Mouse (Mus musculus) CH12.LX (cell line): ENCODE data around the gene Zdhhc4. TPM values are rescaled to one million over a fixed set of nuclear protein-coding genes. Genes with fewer than 3 reads are reported as not detected.

Source experiments
- DNase-seq: peaks from one replicate; pipeline ENCODE4 v3.0.0-alpha.2; 2013; ENCODE audit errors: extremely low read depth
- H3K27ac ChIP-seq: 2 replicates; pipeline ENCODE4 v1.5.1; 2012; ENCODE audit warnings: low read depth, mild to moderate bottlenecking, control low read depth, moderate library complexity; ENCODE audit not compliant: insufficient read depth
- H3K27me3 ChIP-seq: replicated peaks from 2 replicates; pipeline ENCODE3; 2012; ENCODE audit warnings: inconsistent platforms
- H3K36me3 ChIP-seq, 2 experiments: replicated peaks in 1 of 2; 2 replicates each; pipeline versions ENCODE3 to v1.6.1; 2012; ENCODE audit warnings: inconsistent platforms in 1 of 2, low read length in 1 of 2, mild to moderate bottlenecking in 1 of 2, mixed read lengths in 1 of 2, moderate library complexity in 1 of 2; ENCODE audit not compliant: control insufficient read depth in 1 of 2, insufficient read depth in 1 of 2
- H3K4me1 ChIP-seq, 2 experiments: 2 replicates each; pipeline ENCODE4 v1.6.1; 2012; ENCODE audit warnings: inconsistent platforms in 1 of 2, moderate library complexity in 1 of 2; ENCODE audit not compliant: insufficient read depth in 2 of 2, control insufficient read depth in 1 of 2
- H3K4me2 ChIP-seq: 2 replicates; pipeline ENCODE4 v1.6.1; 2012; ENCODE audit warnings: low read depth, mild to moderate bottlenecking, control low read depth; ENCODE audit not compliant: poor library complexity, insufficient read depth, severe bottlenecking
- H3K4me3 ChIP-seq, 3 experiments: fragments of 150-350 bp in 1 of 3; sonication (generic) in 1 of 3; replicated peaks in 1 of 3; 2 replicates each; pipeline versions ENCODE3 to v1.5.1; 2011 to 2012; ENCODE audit warnings: low read depth in 2 of 3, low read length in 2 of 3, mild to moderate bottlenecking in 2 of 3, moderate library complexity in 2 of 3, control low read depth in 1 of 3, improper control_type of control experiment in 1 of 3, inconsistent platforms in 1 of 3, mixed read lengths in 1 of 3; ENCODE audit not compliant: poor library complexity in 1 of 3
- H3K79me2 ChIP-seq: replicated peaks from 2 replicates; pipeline ENCODE4 v1.6.1; 2012; ENCODE audit warnings: mild to moderate bottlenecking, moderate library complexity; ENCODE audit not compliant: control insufficient read depth, poor library complexity, insufficient read depth, severe bottlenecking; ENCODE audit errors: extremely low read depth
- H3K9ac ChIP-seq: 2 replicates; pipeline ENCODE4 v1.6.1; 2012; ENCODE audit warnings: low read depth, mild to moderate bottlenecking, control low read depth, moderate library complexity; ENCODE audit not compliant: insufficient read depth
- H3K9me3 ChIP-seq: replicated peaks from 2 replicates; pipeline ENCODE3; 2012; ENCODE audit warnings: low read length, inconsistent platforms, mixed read lengths
- BHLHE40 ChIP-seq: IDR thresholded peaks from 2 replicates; pipeline ENCODE4 v1.6.1; 2011; ENCODE audit warnings: mild to moderate bottlenecking, low read depth, low read length, improper control_type of control experiment
- CHD2 ChIP-seq: IDR thresholded peaks from 2 replicates; pipeline ENCODE4 v1.6.1; 2011; ENCODE audit warnings: low read length, improper control_type of control experiment
- CTCF ChIP-seq, 2 experiments: IDR thresholded peaks in 1 of 2; conservative IDR thresholded peaks in 1 of 2; 2 replicates each; pipeline ENCODE4 v1.5.1; 2011 to 2012; ENCODE audit warnings: low read depth in 2 of 2, low read length in 2 of 2, improper control_type of control experiment in 1 of 2, inconsistent platforms in 1 of 2, mild to moderate bottlenecking in 1 of 2, moderate library complexity in 1 of 2
- EP300 ChIP-seq: IDR thresholded peaks from 2 replicates; pipeline ENCODE4 v1.6.1; 2011; ENCODE audit warnings: low read length, improper control_type of control experiment
- GABPA ChIP-seq: IDR thresholded peaks from 2 replicates; pipeline ENCODE4 v1.6.1; 2012; ENCODE audit warnings: low read depth, low read length, improper control_type of control experiment, inconsistent platforms; ENCODE audit not compliant: insufficient replicate concordance
- HCFC1 ChIP-seq: IDR thresholded peaks from 2 replicates; pipeline ENCODE4 v1.6.1; 2012; ENCODE audit warnings: low read depth, mild to moderate bottlenecking, inconsistent platforms, low read length, improper control_type of control experiment
- IRF4 ChIP-seq: IDR thresholded peaks from 2 replicates; pipeline ENCODE4 v1.6.1; 2014; ENCODE audit warnings: low read depth, mild to moderate bottlenecking, inconsistent platforms, low read length, improper control_type of control experiment
- JUN ChIP-seq: IDR thresholded peaks from 2 replicates; pipeline ENCODE4 v1.6.1; 2011; ENCODE audit warnings: low read depth, mild to moderate bottlenecking, low read length, improper control_type of control experiment, moderate library complexity; ENCODE audit not compliant: insufficient read depth
- JUND ChIP-seq: conservative IDR thresholded peaks from 2 replicates; pipeline ENCODE4 v1.6.1; 2011; ENCODE audit warnings: low read depth, low read length, improper control_type of control experiment
- KAT2A ChIP-seq: IDR thresholded peaks from 2 replicates; pipeline ENCODE4 v1.6.1; 2012; ENCODE audit warnings: low read length, improper control_type of control experiment, inconsistent platforms; ENCODE audit not compliant: insufficient replicate concordance
- MAFK ChIP-seq: IDR thresholded peaks from 2 replicates; pipeline ENCODE4 v1.6.1; 2011; ENCODE audit warnings: low read length, improper control_type of control experiment; ENCODE audit not compliant: insufficient replicate concordance
- MAX ChIP-seq: IDR thresholded peaks from 2 replicates; pipeline ENCODE4 v1.6.1; 2011; ENCODE audit warnings: low read length, improper control_type of control experiment
- MAZ ChIP-seq: IDR thresholded peaks from 2 replicates; pipeline ENCODE4 v1.6.1; 2012; ENCODE audit warnings: low read depth, mild to moderate bottlenecking, inconsistent platforms, low read length, improper control_type of control experiment, moderate library complexity
- MEF2A ChIP-seq: IDR thresholded peaks from 2 replicates; pipeline ENCODE4 v1.6.1; 2014; ENCODE audit warnings: low read depth, mild to moderate bottlenecking, inconsistent platforms, low read length, improper control_type of control experiment, borderline replicate concordance
- MXI1 ChIP-seq: IDR thresholded peaks from 2 replicates; pipeline ENCODE4 v1.6.1; 2011; ENCODE audit warnings: mild to moderate bottlenecking, low read depth, low read length, improper control_type of control experiment
- MYC ChIP-seq: IDR thresholded peaks from 2 replicates; pipeline ENCODE4 v1.6.1; 2011; ENCODE audit warnings: low read depth, mild to moderate bottlenecking, improper control_type of control experiment, low read length
- NELFE ChIP-seq: IDR thresholded peaks from 2 replicates; pipeline ENCODE4 v1.6.1; 2011; ENCODE audit warnings: low read depth, low read length, improper control_type of control experiment
- PAX5 ChIP-seq: IDR thresholded peaks from 2 replicates; pipeline ENCODE4 v1.6.1; 2012; ENCODE audit warnings: low read length, inconsistent platforms, mixed read lengths
- POLR2AphosphoS2 ChIP-seq: IDR thresholded peaks from 2 replicates; pipeline ENCODE4 v1.6.1; 2011; ENCODE audit warnings: low read depth, low read length, improper control_type of control experiment
- TBP ChIP-seq: conservative IDR thresholded peaks from 2 replicates; pipeline ENCODE4 v1.6.1; 2011; ENCODE audit warnings: low read depth, low read length, improper control_type of control experiment
- TCF12 ChIP-seq: IDR thresholded peaks from 2 replicates; pipeline ENCODE4 v1.6.1; 2014; ENCODE audit warnings: low read depth, mild to moderate bottlenecking, inconsistent platforms, low read length, improper control_type of control experiment
- USF1 ChIP-seq: IDR thresholded peaks from 2 replicates; pipeline ENCODE4 v1.6.1; 2014; ENCODE audit warnings: low read depth, mild to moderate bottlenecking, inconsistent platforms, low read length, improper control_type of control experiment
- USF2 ChIP-seq: conservative IDR thresholded peaks from 2 replicates; pipeline ENCODE4 v1.6.1; 2011; ENCODE audit warnings: low read depth, low read length, improper control_type of control experiment
- ZC3H11A ChIP-seq: IDR thresholded peaks from 2 replicates; pipeline ENCODE4 v1.6.1; 2012; ENCODE audit warnings: low read depth, mild to moderate bottlenecking, inconsistent platforms, low read length, improper control_type of control experiment
- ZMIZ1 ChIP-seq: IDR thresholded peaks from 2 replicates; pipeline ENCODE4 v1.6.1; 2012; ENCODE audit warnings: low read depth, mild to moderate bottlenecking, inconsistent platforms, low read length, improper control_type of control experiment
- dilution Hi-C: fragments of 300-500 bp; cut with MboI; formaldehyde crosslinking; loops from 2 replicates; pipeline ENCODE4 v1.14.3; 2020; ENCODE audit warnings: low sequenced_read_pairs; ENCODE audit not compliant: extremely low pct_unique_long_range_greater_than_20kb, extremely low pct_ligation_motif_present
- in situ Hi-C: fragments of 300-500 bp; cut with MboI; formaldehyde crosslinking; loops from 3 replicates; pipeline ENCODE4 v1.14.3; 2019; ENCODE audit warnings: low sequenced_read_pairs, low pct_ligation_motif_present, low pct_unique_long_range_greater_than_20kb, mixed read lengths
- polyA plus RNA-seq: library from polyadenylated mRNA; unstranded; fragments of >175 nt; gene quantifications from 2 replicates; pipeline ENCODE4 v1.2.1, GENCODE M21; 2012; ENCODE audit warnings: low read depth; ENCODE audit not compliant: insufficient read length
- total RNA-seq, 2 experiments: library from RNA; depleted of rRNA; stranded (reverse); fragments of 300-350 nt in 1 of 2; fragments of >200 nt in 1 of 2; gene quantifications; 2 replicates each; pipeline ENCODE4 v1.2.3; 2012 to 2014

The Zdhhc4 gene
- total and polyA plus RNA-seq, 3 experiments = 16.3 to 51.5 (median 19.9) TPM

- Histone ChIP-seq H3K79me2 (no peaks in the 10 kb centered on the region), H3K27ac (no peak overlapping the region), H3K4me3 (no peak overlapping the region), H3K9me3 (peaks cover 16% of the 10 kb centered on the region), H3K27me3 (peaks cover 39% of the 10 kb centered on the region), H3K9ac (no peak overlapping the region), H3K4me2 (no peak overlapping the region), H3K36me3 (no peaks in the 10 kb centered on the region), H3K4me1 (peaks cover 0 to 6% of the 10 kb centered on the region in 2 experiments; a peak in 2 of 4 replicates)
- in situ Hi-C loops = no loop called here
- TF ChIP-seq EP300 = no peak
- TF ChIP-seq USF1 = no peak
- TF ChIP-seq MXI1 = no peak
- TF ChIP-seq CTCF (conservative IDR thresholded peaks at IDR 0.05 in 1 of 2, IDR thresholded peaks at IDR 0.05 in 1 of 2; ENCODE audit: low read depth in 2 of 2, low read length in 2 of 2) = no peak
- no peak for TF ChIP-seq BHLHE40
- TF ChIP-seq NELFE = no peak
- no peak for TF ChIP-seq JUND
- no peak for TF ChIP-seq TCF12
- TF ChIP-seq KAT2A = no peak
- TF ChIP-seq TBP = no peak
- no peak for TF ChIP-seq MAFK
- TF ChIP-seq IRF4 = no peak
- DNase-seq = no peak
- dilution Hi-C loops = no loop called here
Observed at GRCm38 (mm10) chr5:143357564-143357963, 28.5 kb upstream of the Zdhhc4 start.

GRCm38 (mm10) chr5:143356686-143357388 is 27.8 kb upstream of the Zdhhc4 start, which contains the start of gene Grid2ip:
Grid2ip (plus strand) TSS chr5:143357338.
- TF ChIP-seq USF2 (no peak), MYC (no peak)
- Histone ChIP-seq H3K9ac (no peak within 1 kb of the TSS), H3K4me2 (no peak within 1 kb of the TSS)

GRCm38 (mm10) chr5:143356017-143356416 is 27.0 kb upstream of the Zdhhc4 start:
- TF ChIP-seq ZC3H11A (no peak), MAZ (no peak), MAX (no peak), POLR2AphosphoS2 (no peak), EP300 (no peak), JUN (no peak), MEF2A (no peak), IRF4 (no peak), HCFC1 (no peak), CHD2 (no peak), BHLHE40 (no peak), GABPA (no peak), ZMIZ1 (no peak), PAX5 (no peak)
- no peaks in the 10 kb centered on the region for H3K79me2 ChIP-seq
- no peak overlapping the region for H3K9ac ChIP-seq
- H3K4me2 ChIP-seq = no peak overlapping the region
- no peak overlapping the region for H3K4me3 ChIP-seq
- H3K9me3 ChIP-seq = peaks cover 21% of the 10 kb centered on the region
- no peaks in the 10 kb centered on the region for H3K36me3 ChIP-seq
- no peak for DNase-seq
- dilution Hi-C loops = no loop called here
- in situ Hi-C loops = no loop called here
- peaks cover 0 to 6% of the 10 kb centered on the region in 2 experiments; a peak in 2 of 4 replicates for H3K4me1 ChIP-seq
- no peak overlapping the region for H3K27ac ChIP-seq
- peaks cover 34% of the 10 kb centered on the region for H3K27me3 ChIP-seq

More at GRCm38 (mm10) chr5:143356686-143357388, 27.8 kb upstream of the Zdhhc4 start, which contains the start of gene Grid2ip:
- Histone ChIP-seq H3K27me3 (peaks cover 39% of the 10 kb centered on the region), H3K4me3 (no peak within 1 kb of the TSS), H3K9me3 (peaks cover 19% of the 10 kb centered on the region), H3K27ac (no peak within 1 kb of the TSS), H3K36me3 (no peaks in the 10 kb centered on the region), H3K79me2 (no peaks in the 10 kb centered on the region), H3K4me1 (peaks cover 0 to 6% of the 10 kb centered on the region in 2 experiments; a peak in 2 of 4 replicates)
- dilution Hi-C loops = no loop called here
- in situ Hi-C loops = no loop called here
- DNase-seq = no peak
